Mouse (Mus musculus) cortical plate, adult 2 months (tissue): Measurements from ENCODE around the gene Ano10. TPM values are rescaled to one million over a fixed set of nuclear protein-coding genes. Genes with fewer than 3 reads are reported as not detected.

Source experiments
- H3K27ac ChIP-seq: fragments of 200-500 bp; 2 replicates; pipeline ENCODE4 v1.5.1; 2012; ENCODE audit warnings: low read length, control low read depth, inconsistent platforms; ENCODE audit not compliant: insufficient read depth
- H3K4me1 ChIP-seq: fragments of 200-500 bp; 2 replicates; pipeline ENCODE4 v1.6.1; 2011; ENCODE audit warnings: low read length; ENCODE audit not compliant: control insufficient read depth, insufficient read depth
- H3K4me3 ChIP-seq: fragments of 200-500 bp; 2 replicates; pipeline ENCODE4 v1.5.1; 2011; ENCODE audit warnings: mild to moderate bottlenecking, low read length, control low read depth; ENCODE audit not compliant: insufficient read depth
- CTCF ChIP-seq: fragments of 200-500 bp; IDR thresholded peaks from 2 replicates; pipeline ENCODE4 v1.5.1; 2011; ENCODE audit warnings: mild to moderate bottlenecking, control low read depth, low read length; ENCODE audit not compliant: insufficient read depth; ENCODE audit errors: extremely low read depth
- POLR2A ChIP-seq: fragments of 200-500 bp; IDR thresholded peaks from 2 replicates; pipeline ENCODE4 v1.6.1; 2011; ENCODE audit warnings: mild to moderate bottlenecking, low read length, control low read depth; ENCODE audit not compliant: insufficient read depth; ENCODE audit errors: extremely low read depth
- polyA plus RNA-seq: library from polyadenylated mRNA; depleted of rRNA; stranded (reverse); fragments of >200 nt; gene quantifications from 2 replicates; pipeline ENCODE4 v1.2.3, GENCODE M21; 2012

The Ano10 gene
- polyA plus RNA-seq, 1 experiment, result 33.2 TPM

DNA sequence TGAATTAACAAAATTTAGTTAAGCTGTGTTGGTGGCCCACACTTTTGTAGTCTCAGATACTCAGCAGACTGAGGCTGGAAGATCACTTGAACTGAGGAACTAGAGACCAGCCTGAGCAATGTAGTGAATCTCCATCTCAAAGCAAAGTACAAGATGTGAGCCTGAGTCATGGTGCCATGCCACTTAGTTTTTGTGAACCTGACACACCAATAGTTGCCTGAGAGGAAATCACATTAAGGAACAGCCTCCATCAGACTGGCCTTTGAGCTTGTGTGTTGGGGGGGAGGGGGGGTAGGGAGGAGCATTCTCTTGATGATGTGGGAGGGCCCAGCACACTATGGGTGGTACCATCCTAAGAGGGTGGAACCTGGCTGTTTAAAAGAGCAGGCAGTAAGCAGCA lies 1.2 kb upstream of the Ano10 start:
- TF ChIP-seq POLR2A, result no peak

DNA sequence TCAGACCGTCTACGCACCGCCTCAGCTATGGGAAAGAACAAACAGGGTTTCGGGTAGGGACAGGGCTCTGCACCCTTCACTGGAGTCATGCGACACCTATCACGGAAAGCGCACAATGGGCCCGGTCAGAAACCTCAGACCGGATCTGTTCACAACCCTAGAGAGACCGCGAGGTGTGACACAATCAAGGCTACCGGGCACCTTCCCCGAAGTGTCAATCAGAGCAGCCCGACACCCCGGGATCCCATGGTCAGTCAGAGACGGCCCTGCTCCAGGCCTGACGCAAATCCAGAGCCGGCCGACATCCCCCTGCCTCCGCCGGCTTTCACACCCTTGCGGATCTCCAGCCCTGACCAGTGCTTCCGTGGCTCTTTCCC lies 370 bp downstream of the Ano10 start:
- TF ChIP-seq CTCF (no peak), POLR2A (no peak)
- H3K4me1 ChIP-seq, result no peaks in the 10 kb centered on the region
- no peak overlapping the region for H3K27ac ChIP-seq
- H3K4me3 ChIP-seq, result peak overlapping the region; percentile 56

More for the DNA sequence above, 1.2 kb upstream of the Ano10 start:
- no peak overlapping the region for H3K4me3 ChIP-seq
- no peak overlapping the region for H3K27ac ChIP-seq
- no peaks in the 10 kb centered on the region for H3K4me1 ChIP-seq

DNA sequence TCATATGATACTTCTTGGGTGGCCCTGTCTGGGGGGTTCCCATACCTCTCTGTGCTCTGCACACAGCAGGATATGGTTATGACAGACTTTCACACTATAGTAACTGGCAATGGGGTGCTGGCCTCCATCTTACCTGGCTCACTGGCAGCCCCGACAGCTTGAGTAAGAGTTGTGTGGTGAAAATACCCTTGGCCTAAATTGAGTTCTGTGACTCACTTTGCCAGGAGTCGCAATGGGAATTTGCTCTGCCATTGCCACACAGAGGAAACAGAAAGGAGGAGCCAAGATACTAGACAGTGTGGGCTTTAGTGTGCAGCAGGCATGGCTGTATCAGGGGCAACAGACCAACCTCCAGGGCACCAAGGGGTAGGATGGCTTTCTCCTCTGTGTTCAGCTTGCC lies 4.0 kb downstream of the Ano10 start:
- TF ChIP-seq POLR2A (no peak), CTCF (no peak)
- Histone ChIP-seq H3K27ac (no peak overlapping the region), H3K4me1 (peaks cover 2% of the 10 kb centered on the region; the same call in 1 of the 2 replicates), H3K4me3 (no peak overlapping the region)

DNA sequence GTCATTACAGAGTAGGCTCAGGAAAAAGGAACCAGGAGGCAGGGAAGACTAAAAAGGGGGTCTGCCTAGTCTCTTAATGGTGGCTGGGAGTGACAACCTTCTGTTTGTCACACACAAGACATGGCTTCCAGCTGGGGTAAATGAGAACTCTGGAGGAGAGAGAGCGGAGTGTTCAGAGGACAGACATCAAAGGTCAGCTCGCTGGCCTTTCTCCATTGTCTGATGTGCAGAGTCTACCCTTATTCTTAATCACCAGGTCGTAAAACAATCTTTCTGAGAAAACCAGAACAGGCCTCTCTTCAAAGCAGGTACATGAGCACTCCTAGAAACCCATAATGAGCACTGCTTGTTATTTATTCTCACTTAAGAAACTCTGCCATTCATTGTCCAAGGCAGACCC lies 5.8 kb downstream of the Ano10 start:
- Histone ChIP-seq H3K27ac (no peak overlapping the region), H3K4me3 (no peak overlapping the region), H3K4me1 (peaks cover 2% of the 10 kb centered on the region; the same call in 1 of the 2 replicates)
- no peak for TF ChIP-seq POLR2A
- no peak for TF ChIP-seq CTCF

DNA sequence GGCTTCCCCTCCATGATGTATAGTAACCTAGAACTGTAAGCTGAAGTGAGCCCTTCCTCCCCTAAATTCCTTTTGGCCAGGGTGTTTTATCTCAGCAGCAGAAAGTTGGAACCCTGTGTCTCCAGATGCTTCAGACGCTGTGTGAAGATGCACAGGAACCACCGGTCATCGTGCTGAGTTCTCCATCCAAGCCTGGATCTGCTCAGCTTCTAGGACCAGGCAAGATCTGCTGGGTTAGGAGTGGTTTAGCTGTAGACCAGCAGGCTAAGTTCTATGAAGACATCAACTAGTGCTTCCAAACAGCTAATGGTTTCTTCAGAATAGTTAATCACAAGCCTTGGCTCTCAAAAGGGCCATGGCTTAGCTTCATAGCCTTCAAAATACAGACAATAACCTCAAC lies 6.7 kb downstream of the Ano10 start:
- H3K27ac ChIP-seq, result no peak overlapping the region
- TF ChIP-seq CTCF (no peak), POLR2A (no peak)
- no peak overlapping the region for H3K4me3 ChIP-seq
- peaks cover 2% of the 10 kb centered on the region; the same call in 1 of the 2 replicates for H3K4me1 ChIP-seq

DNA sequence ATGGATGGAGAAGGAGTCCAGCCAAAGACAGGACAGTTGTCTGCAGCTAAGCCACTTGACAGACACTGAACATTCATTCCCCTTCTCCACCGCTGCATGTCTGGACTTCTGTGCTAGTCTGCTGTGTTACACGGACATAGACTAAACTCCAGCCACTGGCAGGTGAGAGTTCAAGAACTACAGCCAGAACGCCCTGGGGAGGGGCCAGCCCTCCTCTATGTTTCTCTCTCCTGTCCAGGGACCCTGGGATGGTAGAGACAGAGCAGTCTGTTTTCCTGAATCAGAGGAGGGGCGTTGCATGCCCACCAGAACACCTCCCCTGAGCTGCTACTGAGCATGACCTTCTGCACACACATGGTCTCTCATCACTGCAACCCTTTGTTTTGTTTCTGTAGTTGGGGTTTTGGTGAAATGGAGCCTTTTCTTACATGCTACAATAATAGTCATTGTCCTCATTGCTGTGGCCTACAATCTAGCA lies 8.4 kb downstream of the Ano10 start:
- TF ChIP-seq CTCF (no peak), POLR2A (no peak)
- Histone ChIP-seq H3K4me1 (peaks cover 2% of the 10 kb centered on the region; the same call in 1 of the 2 replicates), H3K4me3 (no peak overlapping the region), H3K27ac (no peak overlapping the region)

DNA sequence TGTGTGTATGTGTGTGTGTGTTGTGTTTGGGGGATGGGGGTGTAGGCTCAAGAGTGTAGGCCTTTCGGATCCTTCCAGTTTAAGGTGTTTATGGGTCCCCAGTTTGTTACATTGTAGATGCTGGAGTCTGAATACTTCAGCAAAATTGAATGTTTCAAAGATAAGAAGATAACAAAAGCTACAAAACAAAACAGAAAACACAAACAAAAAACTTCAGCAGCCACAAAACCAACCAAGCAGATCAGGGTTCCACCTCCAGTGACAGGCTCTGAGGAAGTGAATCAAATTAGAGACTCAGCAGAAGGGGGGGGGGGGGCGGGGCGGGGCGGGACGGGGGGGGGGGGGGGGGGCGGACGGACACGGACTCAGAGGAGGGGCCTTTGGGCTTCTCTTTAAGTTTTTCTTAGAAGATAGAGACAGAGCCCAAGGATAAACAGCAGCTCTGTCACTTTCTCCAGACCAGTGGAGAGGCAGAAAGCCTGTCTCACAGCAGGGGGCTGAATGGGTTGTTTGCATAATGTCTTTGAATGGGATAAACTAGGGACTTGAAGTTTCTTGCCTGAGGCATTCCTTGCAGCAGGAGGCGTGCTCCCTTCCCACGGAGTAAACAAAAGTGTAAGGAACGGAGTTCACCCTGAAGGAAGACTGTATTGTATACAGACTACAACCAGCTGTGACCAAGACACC lies 8.9 kb downstream of the Ano10 start:
- peaks cover 2% of the 10 kb centered on the region; the same call in 1 of the 2 replicates for H3K4me1 ChIP-seq
- no peak overlapping the region for H3K4me3 ChIP-seq
- TF ChIP-seq CTCF (no peak), POLR2A (no peak)
- H3K27ac ChIP-seq, result no peak overlapping the region

DNA sequence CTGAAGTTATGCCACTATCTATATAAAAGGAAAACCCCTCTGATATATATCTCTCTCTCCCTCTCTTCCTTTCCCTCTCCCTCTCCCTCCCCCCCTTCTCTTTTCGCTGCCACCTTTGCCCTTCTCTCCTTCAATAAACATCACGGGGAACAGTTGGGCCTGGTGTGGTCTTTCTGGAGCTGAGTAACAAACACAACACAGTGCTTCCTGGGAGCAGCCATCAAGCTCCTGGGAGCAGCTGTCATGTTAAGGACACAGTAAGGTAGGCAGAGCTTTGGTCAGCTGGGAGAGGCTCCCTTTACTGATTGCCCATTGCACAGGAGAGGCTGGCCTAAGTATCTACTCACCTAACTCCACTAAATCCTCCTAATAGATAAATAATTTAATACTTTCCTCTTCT lies 9.5 kb downstream of the Ano10 start:
- H3K4me3 ChIP-seq, result no peak overlapping the region
- no peak overlapping the region for H3K27ac ChIP-seq
- no peak for TF ChIP-seq CTCF
- no peak for TF ChIP-seq POLR2A
- H3K4me1 ChIP-seq, result peaks cover 2% of the 10 kb centered on the region; the same call in 1 of the 2 replicates

DNA sequence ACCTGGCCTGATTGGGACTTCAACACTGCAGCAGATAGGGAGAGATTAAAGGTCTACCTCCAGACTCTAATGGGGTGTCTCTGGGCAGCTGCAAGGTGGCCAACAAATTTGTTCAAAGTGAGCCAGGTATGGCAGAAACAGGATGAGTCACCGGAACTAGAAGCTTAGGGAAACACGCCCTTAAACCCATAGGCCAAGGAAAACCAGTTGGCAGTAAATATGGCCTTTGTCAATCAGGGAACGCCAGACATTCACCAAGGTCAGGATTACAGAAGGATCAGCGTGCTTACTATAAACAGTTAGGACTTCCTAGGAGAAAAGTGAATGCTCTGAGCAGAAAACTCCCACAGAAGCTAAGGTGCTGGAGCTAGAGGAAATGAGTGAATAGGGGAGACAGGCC lies 13.2 kb downstream of the Ano10 start:
- H3K4me1 ChIP-seq, result peaks cover 2% of the 10 kb centered on the region; the same call in 1 of the 2 replicates
- no peak for TF ChIP-seq POLR2A
- no peak for TF ChIP-seq CTCF
- H3K4me3 ChIP-seq, result no peak overlapping the region
- H3K27ac ChIP-seq, result no peak overlapping the region

DNA sequence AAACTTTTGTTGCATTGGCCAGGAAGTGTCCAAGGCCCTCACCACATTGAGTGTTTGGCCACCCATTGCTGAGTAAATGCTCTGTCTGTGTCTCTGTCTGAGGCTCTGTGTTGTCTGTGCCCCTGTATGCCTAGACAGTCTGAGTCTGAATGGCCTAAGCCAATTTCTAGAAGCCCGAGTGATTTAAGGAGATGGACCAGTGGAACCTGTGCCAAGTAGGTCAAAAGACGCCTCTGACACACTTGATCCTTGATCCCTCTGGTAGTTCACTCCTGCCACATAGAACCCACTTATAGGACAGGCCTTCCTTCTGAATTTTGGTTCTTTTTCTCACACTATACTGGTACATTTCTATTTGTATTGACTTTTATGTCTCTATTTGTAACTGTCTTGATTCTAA lies 17.6 kb downstream of the Ano10 start:
- H3K4me1 ChIP-seq, result 0 out of 2 replicates have a peak, but pooled peaks cover 2% of the 10 kb centered on the region
- no peak for TF ChIP-seq POLR2A
- no peak for TF ChIP-seq CTCF
- no peak overlapping the region for H3K27ac ChIP-seq
- H3K4me3 ChIP-seq, result no peak overlapping the region

DNA sequence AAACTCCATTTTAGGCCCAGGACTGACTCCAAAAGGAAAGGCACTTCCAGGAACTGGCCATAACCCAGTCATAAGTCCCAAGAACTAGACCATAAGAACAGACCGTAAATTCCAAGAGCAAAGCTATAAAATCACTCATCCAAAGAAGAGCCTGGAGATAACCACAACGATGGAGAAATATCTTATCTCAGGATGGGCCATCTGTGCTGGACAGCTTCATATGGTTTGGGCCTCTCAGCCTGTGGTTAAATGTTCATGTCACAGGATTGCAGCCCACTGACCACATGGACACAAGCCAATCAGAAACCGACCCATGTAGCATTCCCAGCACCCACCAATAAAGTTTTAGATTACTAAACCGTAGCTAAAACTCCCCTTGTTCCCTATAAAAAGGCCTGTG lies 18.1 kb downstream of the Ano10 start:
- no peak overlapping the region for H3K27ac ChIP-seq
- 0 out of 2 replicates have a peak, but pooled peaks cover 2% of the 10 kb centered on the region for H3K4me1 ChIP-seq
- no peak overlapping the region for H3K4me3 ChIP-seq
- TF ChIP-seq CTCF (no peak), POLR2A (no peak)
